Mouse (Mus musculus) MEL (cell line): Measurements from ENCODE around the gene Gm3448. TPM values are rescaled to one million over a fixed set of nuclear protein-coding genes. Genes with fewer than 3 reads are reported as not detected.

Experiments used
- DNase-seq: peaks from one replicate; pipeline ENCODE4 v3.0.0; 2011; ENCODE audit warnings: low read depth, low spot score
- H3K27ac ChIP-seq: 2 replicates; pipeline ENCODE4 v1.5.1; 2012; ENCODE audit warnings: low read depth, mild to moderate bottlenecking, control low read depth, low read length, moderate library complexity; ENCODE audit not compliant: control insufficient read depth
- H3K27me3 ChIP-seq, 2 experiments: fragments of 150-350 bp in 1 of 2; sonication (generic) in 1 of 2; 2 replicates each; pipeline ENCODE4 v1.6.1; 2012; ENCODE audit warnings: low read length in 2 of 2, mild to moderate bottlenecking in 2 of 2, improper control_type of control experiment in 1 of 2, moderate library complexity in 1 of 2; ENCODE audit not compliant: insufficient read depth in 2 of 2, control insufficient read depth in 1 of 2
- H3K36me3 ChIP-seq, 2 experiments: 2 replicates each; pipeline ENCODE4 v1.6.1; 2012 to 2014; ENCODE audit warnings: low read length in 2 of 2, improper control_type of control experiment in 1 of 2, inconsistent platforms in 1 of 2, mild to moderate bottlenecking in 1 of 2; ENCODE audit not compliant: insufficient read depth in 2 of 2, control insufficient read depth in 1 of 2
- H3K4me1 ChIP-seq, 2 experiments: fragments of 150-350 bp in 1 of 2; sonication (generic) in 1 of 2; 2 replicates each; pipeline ENCODE4 v1.6.1; 2012; ENCODE audit warnings: low read length in 2 of 2, improper control_type of control experiment in 1 of 2, mild to moderate bottlenecking in 1 of 2; ENCODE audit not compliant: insufficient read depth in 2 of 2, control insufficient read depth in 1 of 2
- H3K4me3 ChIP-seq, 2 experiments: fragments of 150-350 bp in 1 of 2; sonication (generic) in 1 of 2; 2 replicates each; pipeline ENCODE4 v1.5.1; 2012; ENCODE audit warnings: low read depth in 2 of 2, low read length in 2 of 2, mild to moderate bottlenecking in 2 of 2, moderate library complexity in 2 of 2, control low read depth in 1 of 2, improper control_type of control experiment in 1 of 2; ENCODE audit not compliant: control insufficient read depth in 1 of 2, insufficient read depth in 1 of 2
- H3K79me2 ChIP-seq: 2 replicates; pipeline ENCODE4 v1.6.1; 2012; ENCODE audit warnings: mild to moderate bottlenecking, low read length, moderate library complexity; ENCODE audit not compliant: control insufficient read depth, poor library complexity, insufficient read depth
- H3K9ac ChIP-seq: 2 replicates; pipeline ENCODE4 v1.6.1; 2012; ENCODE audit warnings: low read depth, mild to moderate bottlenecking, control low read depth, low read length, moderate library complexity; ENCODE audit not compliant: control insufficient read depth, poor library complexity, severe bottlenecking
- H3K9me3 ChIP-seq: fragments of 150-350 bp; sonication (generic); replicated peaks from 2 replicates; pipeline ENCODE4 v1.6.1; 2012; ENCODE audit warnings: mild to moderate bottlenecking, low read length, improper control_type of control experiment, moderate library complexity; ENCODE audit not compliant: insufficient read depth
- BHLHE40 ChIP-seq: IDR thresholded peaks from 2 replicates; pipeline ENCODE4 v1.6.1; 2012; ENCODE audit warnings: low read depth, mild to moderate bottlenecking, inconsistent platforms, low read length, improper control_type of control experiment, borderline replicate concordance
- CHD1 ChIP-seq: IDR thresholded peaks from 2 replicates; pipeline ENCODE4 v1.6.1; 2012; ENCODE audit warnings: low read depth, mild to moderate bottlenecking, inconsistent platforms, low read length, improper control_type of control experiment
- CHD2 ChIP-seq: IDR thresholded peaks from 2 replicates; pipeline ENCODE4 v1.6.1; 2011; ENCODE audit warnings: low read length, improper control_type of control experiment
- CTCF ChIP-seq, 3 experiments: IDR thresholded peaks in 2 of 3; conservative IDR thresholded peaks in 1 of 3; 2 replicates each; pipeline ENCODE4 v1.5.1; 2011 to 2012; ENCODE audit warnings: low read length in 3 of 3, low read depth in 2 of 3, mild to moderate bottlenecking in 2 of 3, improper control_type of control experiment in 1 of 3, inconsistent platforms in 1 of 3, mixed read lengths in 1 of 3, moderate library complexity in 1 of 3; ENCODE audit not compliant: control insufficient read depth in 1 of 3, insufficient read depth in 1 of 3, poor library complexity in 1 of 3, severe bottlenecking in 1 of 3
- E2F4 ChIP-seq: IDR thresholded peaks from 2 replicates; pipeline ENCODE4 v1.6.1; 2011; ENCODE audit warnings: low read depth, low read length, improper control_type of control experiment, borderline replicate concordance
- EP300 ChIP-seq, 2 experiments: IDR thresholded peaks; 2 replicates each; pipeline ENCODE4 v1.6.1; 2011; ENCODE audit warnings: improper control_type of control experiment in 2 of 2, low read length in 2 of 2, low read depth in 1 of 2, mild to moderate bottlenecking in 1 of 2
- GATA1 ChIP-seq: IDR thresholded peaks from 2 replicates; pipeline ENCODE4 v1.6.1; 2011; ENCODE audit warnings: low read depth, low read length, improper control_type of control experiment
- MAFK ChIP-seq: IDR thresholded peaks from 2 replicates; pipeline ENCODE4 v1.6.1; 2011; ENCODE audit warnings: low read depth, mild to moderate bottlenecking, low read length, improper control_type of control experiment, borderline replicate concordance
- MAZ ChIP-seq: IDR thresholded peaks from 2 replicates; pipeline ENCODE4 v1.6.1; 2012; ENCODE audit warnings: low read depth, mild to moderate bottlenecking, inconsistent platforms, low read length, improper control_type of control experiment
- MEF2A ChIP-seq: IDR thresholded peaks from 2 replicates; pipeline ENCODE4 v1.6.1; 2014; ENCODE audit warnings: low read depth, mild to moderate bottlenecking, inconsistent platforms, low read length, improper control_type of control experiment; ENCODE audit not compliant: poor library complexity, insufficient replicate concordance, severe bottlenecking; ENCODE audit errors: extremely low read depth
- MXI1 ChIP-seq: IDR thresholded peaks from 2 replicates; pipeline ENCODE4 v1.6.1; 2011; ENCODE audit warnings: mild to moderate bottlenecking, low read depth, low read length, improper control_type of control experiment
- NELFE ChIP-seq: IDR thresholded peaks from 2 replicates; pipeline ENCODE4 v1.6.1; 2011; ENCODE audit warnings: low read depth, low read length, improper control_type of control experiment
- NRF1 ChIP-seq: IDR thresholded peaks from 2 replicates; pipeline ENCODE4 v1.6.1; 2014; ENCODE audit warnings: low read depth, mild to moderate bottlenecking, inconsistent platforms, low read length, improper control_type of control experiment, moderate library complexity; ENCODE audit not compliant: poor library complexity, insufficient read depth, severe bottlenecking
- POLR2AphosphoS2 ChIP-seq: IDR thresholded peaks from 2 replicates; pipeline ENCODE4 v1.6.1; 2011; ENCODE audit warnings: low read length, improper control_type of control experiment
- POLR2AphosphoS5 ChIP-seq: IDR thresholded peaks from 2 replicates; pipeline ENCODE4 v1.6.1; 2012; ENCODE audit warnings: low read depth, borderline replicate concordance, mild to moderate bottlenecking, inconsistent platforms, low read length, moderate library complexity, mixed read lengths
- RAD21 ChIP-seq: IDR thresholded peaks from 2 replicates; pipeline ENCODE4 v1.6.1; 2011; ENCODE audit warnings: mild to moderate bottlenecking, low read depth, low read length, improper control_type of control experiment
- SIN3A ChIP-seq: IDR thresholded peaks from 2 replicates; pipeline ENCODE4 v1.6.1; 2012; ENCODE audit warnings: low read length, improper control_type of control experiment, inconsistent platforms
- SMC3 ChIP-seq: IDR thresholded peaks from 2 replicates; pipeline ENCODE4 v1.6.1; 2011; ENCODE audit warnings: low read depth, low read length, improper control_type of control experiment
- UBTF ChIP-seq: IDR thresholded peaks from 2 replicates; pipeline ENCODE4 v1.6.1; 2012; ENCODE audit warnings: low read depth, mild to moderate bottlenecking, inconsistent platforms, low read length, improper control_type of control experiment, moderate library complexity, borderline replicate concordance; ENCODE audit not compliant: insufficient read depth
- USF1 ChIP-seq: IDR thresholded peaks from 2 replicates; pipeline ENCODE4 v1.6.1; 2014; ENCODE audit warnings: low read depth, mild to moderate bottlenecking, inconsistent platforms, low read length, improper control_type of control experiment, moderate library complexity
- USF2 ChIP-seq, 2 experiments: IDR thresholded peaks; 2 replicates each; pipeline ENCODE4 v1.6.1; 2011 to 2012; ENCODE audit warnings: improper control_type of control experiment in 2 of 2, low read length in 2 of 2, borderline replicate concordance in 1 of 2, inconsistent platforms in 1 of 2, low read depth in 1 of 2, mild to moderate bottlenecking in 1 of 2; ENCODE audit not compliant: insufficient read depth in 1 of 2
- ZC3H11A ChIP-seq: IDR thresholded peaks from 2 replicates; pipeline ENCODE4 v1.6.1; 2012; ENCODE audit warnings: low read depth, mild to moderate bottlenecking, inconsistent platforms, low read length, improper control_type of control experiment
- ZMIZ1 ChIP-seq: IDR thresholded peaks from 2 replicates; pipeline ENCODE4 v1.6.1; 2012; ENCODE audit warnings: low read depth, mild to moderate bottlenecking, inconsistent platforms, low read length, improper control_type of control experiment, moderate library complexity
- ZNF384 ChIP-seq: IDR thresholded peaks from 2 replicates; pipeline ENCODE4 v1.6.1; 2012; ENCODE audit warnings: low read depth, mild to moderate bottlenecking, inconsistent platforms, low read length, improper control_type of control experiment
- polyA plus RNA-seq, 2 experiments: library from polyadenylated mRNA; stranded (reverse) in 1 of 2; unstranded in 1 of 2; fragments of >175 nt in 1 of 2; fragments of >200 nt in 1 of 2; gene quantifications; 2 replicates each; pipeline versions ENCODE4 v1.2.1 to v1.2.4; 2012; ENCODE audit warnings: low replicate concordance in 2 of 2, low read depth in 1 of 2; ENCODE audit not compliant: insufficient read length in 2 of 2, insufficient read depth in 1 of 2, missing spikeins in 1 of 2
- total RNA-seq: library from RNA; depleted of rRNA; stranded (reverse); fragments of 300-350 nt; gene quantifications from 2 replicates; pipeline ENCODE4 v1.2.3, GENCODE M21; 2012

Gene Gm3448
- total and polyA plus RNA-seq, 3 experiments, result 1.8 to 8.1 TPM; not detected in 1

DNA sequence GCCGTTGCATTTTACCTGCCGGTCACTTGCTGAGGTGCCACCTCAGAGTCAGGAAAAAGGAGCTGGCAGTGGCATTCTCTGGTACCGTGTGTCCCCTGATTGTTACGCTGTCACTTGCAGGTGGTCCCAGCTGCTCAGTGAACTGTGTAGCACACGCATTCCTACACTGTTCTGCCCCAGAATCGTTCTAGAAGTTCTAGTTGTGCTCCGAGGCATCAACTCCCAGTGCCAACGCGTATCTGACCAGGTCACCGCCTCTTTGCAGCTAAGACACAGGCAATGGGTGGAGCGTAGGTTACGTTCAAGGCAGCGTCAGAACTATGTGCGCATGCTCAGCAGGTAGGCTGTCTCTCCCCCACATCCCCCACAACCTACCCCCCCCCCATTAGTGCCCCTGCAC is 18.3 kb upstream of the Gm3448 start:
- H3K27ac ChIP-seq, result no peak overlapping the region
- H3K36me3 ChIP-seq, result peaks cover 0 to 5% of the 10 kb centered on the region in 2 experiments; a peak in 2 of 4 replicates
- H3K27me3 ChIP-seq, result no peaks in the 10 kb centered on the region
- no peak for TF ChIP-seq GATA1
- TF ChIP-seq POLR2AphosphoS5, result no peak
- no peak for TF ChIP-seq POLR2AphosphoS2
- TF ChIP-seq NRF1, result no peak
- TF ChIP-seq E2F4, result no peak
- TF ChIP-seq SIN3A, result no peak
- TF ChIP-seq MXI1, result no peak
- no peak for TF ChIP-seq ZC3H11A
- no peak for TF ChIP-seq UBTF
- TF ChIP-seq NELFE, result no peak
- no peak for TF ChIP-seq EP300 (IDR thresholded peaks at IDR 0.05; ENCODE audit: low read depth in 1 of 2, low read length in 2 of 2)
- no peak for TF ChIP-seq CHD2
- no peak for TF ChIP-seq ZMIZ1
- TF ChIP-seq USF2 (IDR thresholded peaks at IDR 0.05; ENCODE audit: borderline replicate concordance in 1 of 2, insufficient read depth in 1 of 2, low read depth in 1 of 2, low read length in 2 of 2), result no peak
- no peak for TF ChIP-seq CHD1
- H3K79me2 ChIP-seq, result no peaks in the 10 kb centered on the region
- H3K4me3 ChIP-seq, result no peak overlapping the region
- no peaks in the 10 kb centered on the region for H3K9me3 ChIP-seq
- no peak overlapping the region for H3K9ac ChIP-seq
- no peak for DNase-seq
- no peaks in the 10 kb centered on the region for H3K4me1 ChIP-seq

GRCm38 (mm10) chr17:15058161-15058591 is 16.8 kb upstream of the Gm3448 start:
- Histone ChIP-seq H3K27me3 (no peaks in the 10 kb centered on the region), H3K36me3 (peaks cover 0 to 4% of the 10 kb centered on the region in 2 experiments; a peak in 2 of 4 replicates), H3K79me2 (no peaks in the 10 kb centered on the region), H3K27ac (no peak overlapping the region), H3K4me1 (no peaks in the 10 kb centered on the region), H3K9me3 (no peaks in the 10 kb centered on the region), H3K4me3 (no peak overlapping the region), H3K9ac (no peak overlapping the region)
- no peak for DNase-seq
- TF ChIP-seq CTCF (IDR thresholded peaks at IDR 0.05 in 2 of 3, conservative IDR thresholded peaks at IDR 0.05 in 1 of 3; ENCODE audit: control insufficient read depth in 1 of 3, insufficient read depth in 1 of 3, low read depth in 2 of 3, low read length in 3 of 3, poor library complexity in 1 of 3, severe bottlenecking in 1 of 3) (no peak), MAFK (no peak), MAZ (no peak), UBTF (no peak), MEF2A (no peak), SMC3 (no peak), CHD1 (no peak), ZNF384 (no peak), RAD21 (no peak), EP300 (IDR thresholded peaks at IDR 0.05; ENCODE audit: low read depth in 1 of 2, low read length in 2 of 2) (no peak), USF1 (no peak), BHLHE40 (no peak)
